Mouse (Mus musculus) liver, embryonic 14.5 days (tissue): ENCODE measurements around the gene Pla2g1b. TPM values are rescaled to one million over a fixed set of nuclear protein-coding genes. Genes with fewer than 3 reads are reported as not detected.
"Not testable (repeated sequence)": the region's sequence is repeated elsewhere in the genome, so short reads cannot be mapped to it uniquely, and the experiment has no call there.

Source experiments
- ATAC-seq: fragments of 200-750 bp; cut with Nextera tagmentation; 2 replicates; pipeline ENCODE4 v1.8.0; 2017; ENCODE audit warnings: moderate number of reproducible peaks, mild to moderate bottlenecking, moderate library complexity; ENCODE audit not compliant: insufficient read depth
- DNase-seq, 3 experiments: peaks; one replicate each; pipeline ENCODE4 v3.0.0-alpha.2; 2012 to 2013; ENCODE audit warnings: low read depth in 3 of 3, low spot score in 3 of 3
- H3K27ac ChIP-seq: fragments of 300-500 bp; sonication (generic); 2 replicates; pipeline ENCODE4 v1.5.1; 2014; ENCODE audit warnings: moderate library complexity, mild to moderate bottlenecking, control low read depth, inconsistent platforms
- H3K27me3 ChIP-seq: fragments of 300-500 bp; sonication (generic); 2 replicates; pipeline ENCODE4 v1.6.1; 2014; ENCODE audit warnings: mild to moderate bottlenecking, low read length, moderate library complexity; ENCODE audit not compliant: control insufficient read depth, insufficient read depth
- H3K36me3 ChIP-seq: fragments of 300-500 bp; sonication (generic); replicated peaks from 2 replicates; pipeline ENCODE4 v1.6.1; 2014; ENCODE audit warnings: low read depth; ENCODE audit not compliant: control insufficient read depth, insufficient read depth
- H3K4me1 ChIP-seq, 2 experiments: fragments of 200-500 bp in 1 of 2; fragments of 300-500 bp in 1 of 2; sonication (generic) in 1 of 2; replicated peaks; 2 replicates each; pipeline ENCODE4 v1.6.1; 2012 to 2014; ENCODE audit warnings: antibody characterized with exemption in 1 of 2, inconsistent platforms in 1 of 2, low read length in 1 of 2; ENCODE audit not compliant: control insufficient read depth in 2 of 2, insufficient read depth in 2 of 2
- H3K4me2 ChIP-seq: fragments of 300-500 bp; sonication (generic); 2 replicates; pipeline ENCODE4 v1.6.1; 2014; ENCODE audit warnings: low read depth, mild to moderate bottlenecking, control low read depth, moderate library complexity
- H3K4me3 ChIP-seq, 2 experiments: fragments of 200-500 bp in 1 of 2; fragments of 300-500 bp in 1 of 2; sonication (generic) in 1 of 2; 2 replicates each; pipeline ENCODE4 v1.5.1; 2012 to 2014; ENCODE audit warnings: low read depth in 2 of 2, low read length in 2 of 2, mild to moderate bottlenecking in 2 of 2, control low read depth in 1 of 2, inconsistent platforms in 1 of 2, moderate library complexity in 1 of 2; ENCODE audit not compliant: insufficient read depth in 1 of 2
- H3K9ac ChIP-seq: fragments of 300-500 bp; sonication (generic); replicated peaks from 2 replicates; pipeline ENCODE4 v1.6.1; 2014; ENCODE audit warnings: mild to moderate bottlenecking, control low read depth, moderate library complexity
- H3K9me3 ChIP-seq: fragments of 300-500 bp; sonication (generic); 2 replicates; pipeline ENCODE4 v1.6.1; 2016; ENCODE audit warnings: low read length, mixed read lengths; ENCODE audit not compliant: control insufficient read depth
- CTCF ChIP-seq: IDR thresholded peaks from 2 replicates; pipeline ENCODE4 v1.5.1; 2016; ENCODE audit warnings: antibody characterized with exemption, low read depth, control low read depth
- EP300 ChIP-seq: IDR thresholded peaks from 2 replicates; pipeline ENCODE4 v1.6.1; 2016; ENCODE audit warnings: antibody characterized with exemption, low read depth
- WGBS: fragments of 180-500 bp; shearing (Covaris S2); extraction: QIAGEN DNeasy Blood & Tissue Kit; methylation state at CpG from one replicate; pipeline ENCODE4 v1.1.7; 2014; ENCODE audit not compliant: insufficient replicate concordance; 5-methylcytosine and 5-hydroxymethylcytosine counted together
- polyA plus RNA-seq, 2 experiments: library from polyadenylated mRNA; depleted of rRNA in 1 of 2; stranded (reverse) in 1 of 2; unstranded in 1 of 2; fragments of >200 nt; fragmentation: Nextera tagmentation in 1 of 2; extraction: Ambion mirVana in 1 of 2; gene quantifications; 2 replicates each; pipeline versions ENCODE4 v1.2.1 to v1.2.3; 2012 to 2014

Gene Pla2g1b
- polyA plus RNA-seq, 2 experiments, result not detected

GRCm38 (mm10) chr5:115437945-115438315 is 28.1 kb upstream of the Pla2g1b start:
- Histone ChIP-seq H3K9ac (no peak overlapping the region), H3K27ac (no peak overlapping the region), H3K4me3 (no peak overlapping the region), H3K36me3 (no peaks in the 10 kb centered on the region), H3K4me2 (no peak overlapping the region), H3K27me3 (peaks cover 17% of the 10 kb centered on the region), H3K9me3 (no peaks in the 10 kb centered on the region), H3K4me1 (no peaks in the 10 kb centered on the region)
- no peak for TF ChIP-seq EP300
- TF ChIP-seq CTCF, result no peak
- WGBS, result 17% methylated on average over 2 of the region's 2 CpGs
- ATAC-seq, result no peak
- no peak for DNase-seq

DNA sequence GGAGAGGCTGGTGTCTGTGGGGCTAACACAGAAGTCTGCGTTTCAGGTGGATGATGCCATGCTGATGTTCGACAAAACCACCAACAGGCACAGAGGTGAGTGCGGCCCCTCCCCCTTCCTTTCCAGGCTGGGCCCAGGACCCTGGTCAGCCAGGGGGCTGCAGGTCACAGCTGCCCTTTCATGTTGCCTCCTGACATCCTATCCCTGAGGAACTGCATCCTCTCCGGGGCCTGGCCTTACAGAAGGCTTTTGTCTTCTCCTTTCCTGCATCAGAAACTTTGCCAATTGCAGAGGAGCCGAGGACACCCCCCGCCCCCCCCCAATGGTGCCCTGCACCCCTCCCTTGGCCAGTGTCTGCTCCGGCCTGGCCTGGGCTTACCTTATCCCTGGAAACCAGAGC is 27.4 kb upstream of the Pla2g1b start:
- DNase-seq (no peak), ATAC-seq (no peak)
- H3K4me1 ChIP-seq, result no peaks in the 10 kb centered on the region
- no peaks in the 10 kb centered on the region for H3K36me3 ChIP-seq
- H3K27ac ChIP-seq, result no peak overlapping the region
- no peak overlapping the region for H3K4me3 ChIP-seq
- peaks cover 13% of the 10 kb centered on the region for H3K27me3 ChIP-seq
- H3K4me2 ChIP-seq, result no peak overlapping the region
- TF ChIP-seq CTCF (no peak), EP300 (no peak)
- H3K9me3 ChIP-seq, result no peaks in the 10 kb centered on the region
- WGBS, result 56% methylated on average over 7 of the region's 7 CpGs
- H3K9ac ChIP-seq, result no peak overlapping the region

DNA sequence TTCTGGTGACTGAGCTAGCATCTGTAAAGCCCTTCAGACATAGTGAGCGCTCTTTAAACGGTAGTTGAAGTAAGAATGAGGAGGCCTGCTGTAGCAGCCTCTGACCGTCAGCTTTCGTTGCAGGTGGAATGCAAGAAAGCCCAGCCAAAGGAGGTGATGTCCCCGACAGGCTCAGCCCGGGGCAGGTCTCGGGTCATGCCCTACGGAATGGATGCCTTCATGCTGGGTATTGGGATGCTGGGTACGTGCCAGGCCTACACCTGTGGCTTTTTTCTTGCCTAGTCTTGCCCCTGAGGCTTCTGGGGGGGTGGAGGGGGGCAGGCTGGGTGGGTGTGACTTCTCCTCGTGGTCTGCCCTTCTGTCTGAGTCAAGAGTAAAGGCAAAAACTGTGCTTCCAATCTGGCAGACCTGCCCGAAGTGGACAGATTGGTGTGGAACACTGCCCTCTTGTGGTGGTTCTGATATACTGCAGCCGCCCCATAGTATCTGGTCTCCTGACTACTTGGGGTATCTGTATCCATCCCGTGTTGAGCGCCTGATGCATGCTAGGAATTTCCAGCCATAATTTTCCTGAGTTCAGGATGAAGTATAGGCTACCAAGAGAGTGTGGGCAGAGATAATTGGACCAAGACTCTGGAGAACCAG is 24.7 kb upstream of the Pla2g1b start:
- Histone ChIP-seq H3K27ac (no peak overlapping the region), H3K36me3 (no peaks in the 10 kb centered on the region), H3K9ac (no peak overlapping the region), H3K4me3 (no peak overlapping the region), H3K4me2 (no peak overlapping the region), H3K27me3 (peaks cover 7% of the 10 kb centered on the region), H3K4me1 (no peaks in the 10 kb centered on the region), H3K9me3 (no peaks in the 10 kb centered on the region)
- ATAC-seq (no peak), DNase-seq (peak; percentile 30 to 40 (median 33))
- no peak for TF ChIP-seq EP300
- peak; percentile 90 for TF ChIP-seq CTCF
- 42% methylated on average over 14 of the region's 14 CpGs for WGBS

GRCm38 (mm10) chr5:115442663-115443062 is 23.4 kb upstream of the Pla2g1b start:
- H3K27ac ChIP-seq, H3K4me1 ChIP-seq, H3K27me3 ChIP-seq, H3K9me3 ChIP-seq, DNase-seq, ATAC-seq, H3K4me2 ChIP-seq, H3K9ac ChIP-seq, H3K4me3 ChIP-seq, H3K36me3 ChIP-seq: not testable (repeated sequence)
- TF ChIP-seq CTCF, result peak; percentile 81
- 36% methylated on average over 5 of the region's 5 CpGs for WGBS

DNA sequence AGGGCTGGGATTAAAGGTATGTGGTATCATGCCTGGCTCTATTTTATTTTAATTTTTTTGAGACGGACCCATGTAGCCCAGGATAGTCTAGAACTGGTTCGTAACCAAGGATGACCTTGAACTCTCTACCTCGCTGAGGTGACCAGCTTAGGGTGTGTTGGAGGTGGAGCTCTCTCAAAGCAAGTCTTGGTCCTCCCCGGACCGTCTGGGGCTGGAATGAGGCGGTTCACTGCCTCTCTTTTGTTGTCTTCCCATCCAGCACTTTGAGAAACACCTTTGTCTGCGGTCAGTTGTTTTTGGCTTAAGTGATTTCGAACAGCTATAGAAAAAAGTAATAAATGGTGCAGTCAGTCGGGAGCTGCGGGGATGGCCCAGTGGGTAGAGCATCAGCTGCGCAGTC is 21.9 kb upstream of the Pla2g1b start:
- 76% methylated on average over 11 of the region's 11 CpGs for WGBS
- H3K4me3 ChIP-seq, result no peak overlapping the region
- DNase-seq (no peak), ATAC-seq (no peak)
- H3K4me2 ChIP-seq, result no peak overlapping the region
- H3K27ac ChIP-seq, result no peak overlapping the region
- no peaks in the 10 kb centered on the region for H3K27me3 ChIP-seq
- no peaks in the 10 kb centered on the region for H3K4me1 ChIP-seq
- TF ChIP-seq EP300 (no peak), CTCF (no peak)
- no peak overlapping the region for H3K9ac ChIP-seq
- no peaks in the 10 kb centered on the region for H3K9me3 ChIP-seq
- H3K36me3 ChIP-seq, result no peaks in the 10 kb centered on the region
